Mouse (Mus musculus) cortical plate, adult 2 months (tissue): ENCODE data around the gene Unc79.

Source experiments
- CTCF ChIP-seq: fragments of 200-500 bp; IDR thresholded peaks from 2 replicates; pipeline ENCODE4 v1.5.1; 2011; ENCODE audit warnings: mild to moderate bottlenecking, control low read depth, low read length; ENCODE audit not compliant: insufficient read depth; ENCODE audit errors: extremely low read depth
- POLR2A ChIP-seq: fragments of 200-500 bp; IDR thresholded peaks from 2 replicates; pipeline ENCODE4 v1.6.1; 2011; ENCODE audit warnings: mild to moderate bottlenecking, low read length, control low read depth; ENCODE audit not compliant: insufficient read depth; ENCODE audit errors: extremely low read depth

DNA sequence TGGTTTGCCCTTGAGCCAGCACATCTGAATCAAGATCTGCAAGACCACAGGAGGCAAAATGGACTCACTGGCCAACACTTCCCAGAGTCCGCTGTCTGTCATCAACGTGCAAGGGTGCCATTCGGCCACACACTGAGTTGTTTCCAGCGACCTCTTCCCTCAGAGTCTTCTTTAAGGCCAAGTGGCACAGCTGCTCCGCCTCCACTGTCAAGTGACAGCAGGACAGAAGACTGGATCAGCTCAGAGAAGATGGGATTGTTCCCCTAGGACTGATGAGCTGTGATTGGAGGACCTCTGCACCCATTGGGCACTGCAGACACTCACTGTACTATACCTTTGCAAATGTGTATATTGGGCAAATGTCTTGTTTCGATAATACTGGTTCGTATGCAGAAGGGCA lies 238.4 kb downstream of the Unc79 start:
- TF ChIP-seq CTCF (no peak), POLR2A (no peak)
